Mouse (Mus musculus) bone marrow macrophage, adult 2 months (primary cell): ENCODE data around the gene Agap1. TPM values are rescaled to one million over a fixed set of nuclear protein-coding genes. Genes with fewer than 3 reads are reported as not detected.
A peak's percentile ranks its signal among the peaks of the same experiment; 100 is the strongest.

Experiments
- H3K27ac ChIP-seq: 2 replicates; pipeline ENCODE4 v1.5.1; 2012; ENCODE audit warnings: low read depth, low read length; ENCODE audit not compliant: insufficient read depth
- H3K4me1 ChIP-seq: 2 replicates; pipeline ENCODE4 v1.6.1; 2012; ENCODE audit warnings: low read length; ENCODE audit not compliant: control insufficient read depth, insufficient read depth
- H3K4me3 ChIP-seq: 2 replicates; pipeline ENCODE4 v1.5.1; 2012; ENCODE audit warnings: mild to moderate bottlenecking, low read length, moderate library complexity; ENCODE audit not compliant: insufficient read depth
- CTCF ChIP-seq: IDR thresholded peaks from 2 replicates; pipeline ENCODE4 v1.5.1; 2012; ENCODE audit warnings: low read depth, mild to moderate bottlenecking, low read length, moderate library complexity
- POLR2A ChIP-seq: IDR thresholded peaks from 2 replicates; pipeline ENCODE4 v1.6.1; 2012; ENCODE audit warnings: mild to moderate bottlenecking, low read depth, low read length, borderline replicate concordance
- polyA plus RNA-seq: library from polyadenylated mRNA; stranded (reverse); fragments of >200 nt; gene quantifications from 2 replicates; pipeline ENCODE4 v1.2.4, GENCODE M21; 2012; ENCODE audit not compliant: missing spikeins, insufficient read depth, insufficient read length

Agap1 gene
- polyA plus RNA-seq, 1 experiment = 14.8 TPM

GRCm38 (mm10) chr1:89895801-89896200 lies 441.2 kb downstream of the Agap1 start:
- peaks cover 13% of the 10 kb centered on the region for H3K4me1 ChIP-seq
- no peak for TF ChIP-seq POLR2A
- no peak for TF ChIP-seq CTCF
- no peak overlapping the region for H3K27ac ChIP-seq
- no peak overlapping the region for H3K4me3 ChIP-seq

- TF ChIP-seq CTCF (no peak), POLR2A (no peak)
- H3K27ac ChIP-seq = no peak overlapping the region
- peaks cover 10% of the 10 kb centered on the region for H3K4me1 ChIP-seq
- H3K4me3 ChIP-seq = no peak overlapping the region
These were observed 444.4 kb downstream of the Agap1 start for GRCm38 (mm10) chr1:89899036-89899435.

- Histone ChIP-seq H3K27ac (no peak overlapping the region), H3K4me1 (peaks cover 10% of the 10 kb centered on the region), H3K4me3 (no peak overlapping the region)
- TF ChIP-seq POLR2A (no peak), CTCF (no peak)
These were observed 445.3 kb downstream of the Agap1 start for GRCm38 (mm10) chr1:89899761-89900445.

- peaks cover 10% of the 10 kb centered on the region for H3K4me1 ChIP-seq
- TF ChIP-seq POLR2A = no peak
- no peak for TF ChIP-seq CTCF
- no peak overlapping the region for H3K4me3 ChIP-seq
- H3K27ac ChIP-seq = peak overlapping the region; percentile 78
These were observed 446.8 kb downstream of the Agap1 start for GRCm38 (mm10) chr1:89901381-89901780.

GRCm38 (mm10) chr1:89902236-89902635 lies 447.6 kb downstream of the Agap1 start:
- no peak overlapping the region for H3K4me3 ChIP-seq
- peaks cover 10% of the 10 kb centered on the region for H3K4me1 ChIP-seq
- peak overlapping the region; percentile 78 for H3K27ac ChIP-seq
- TF ChIP-seq POLR2A (no peak), CTCF (no peak)

- peaks cover 10% of the 10 kb centered on the region for H3K4me1 ChIP-seq
- H3K4me3 ChIP-seq = no peak overlapping the region
- peak overlapping the region; percentile 78 for H3K27ac ChIP-seq
- TF ChIP-seq POLR2A (no peak), CTCF (no peak)
These were observed 448.0 kb downstream of the Agap1 start for GRCm38 (mm10) chr1:89902641-89903040.

- Histone ChIP-seq H3K4me3 (no peak overlapping the region), H3K27ac (no peak overlapping the region), H3K4me1 (no peaks in the 10 kb centered on the region)
- TF ChIP-seq POLR2A (no peak), CTCF (no peak)
These were observed 455.2 kb downstream of the Agap1 start for GRCm38 (mm10) chr1:89909796-89910195.

GRCm38 (mm10) chr1:89912392-89912791 lies 457.8 kb downstream of the Agap1 start:
- Histone ChIP-seq H3K4me3 (no peak overlapping the region), H3K27ac (no peak overlapping the region), H3K4me1 (no peaks in the 10 kb centered on the region)
- TF ChIP-seq POLR2A = no peak
- TF ChIP-seq CTCF = no peak

GRCm38 (mm10) chr1:89913611-89914010 lies 459.0 kb downstream of the Agap1 start:
- no peaks in the 10 kb centered on the region for H3K4me1 ChIP-seq
- no peak overlapping the region for H3K4me3 ChIP-seq
- no peak overlapping the region for H3K27ac ChIP-seq
- TF ChIP-seq POLR2A (no peak), CTCF (no peak)

- TF ChIP-seq CTCF (no peak), POLR2A (no peak)
- Histone ChIP-seq H3K4me1 (no peaks in the 10 kb centered on the region), H3K4me3 (no peak overlapping the region), H3K27ac (no peak overlapping the region)
These were observed 463.5 kb downstream of the Agap1 start for GRCm38 (mm10) chr1:89918111-89918510.
